Mouse (Mus musculus) C2C12 (cell line): ENCODE data around the gene Itgb5. TPM values are rescaled to one million over a fixed set of nuclear protein-coding genes. Genes with fewer than 3 reads are reported as not detected.

ENCODE experiments used
- H3K27me3 ChIP-seq: one replicate; pipeline ENCODE4 v1.6.1; 2011; ENCODE audit not compliant: control insufficient read depth, insufficient read depth, insufficient read length
- H3K36me3 ChIP-seq: one replicate; pipeline ENCODE4 v1.6.1; 2011; ENCODE audit not compliant: control insufficient read depth, insufficient read depth
- H3K4me3 ChIP-seq: one replicate; pipeline ENCODE4 v1.5.1; 2011; ENCODE audit warnings: mild to moderate bottlenecking, control low read depth; ENCODE audit not compliant: poor library complexity, insufficient read depth, severe bottlenecking
- H3K79me2 ChIP-seq: one replicate; pipeline ENCODE4 v1.6.1; 2011; ENCODE audit not compliant: control insufficient read depth, insufficient read depth
- H3K79me3 ChIP-seq: one replicate; pipeline ENCODE4 v1.6.1; 2011; ENCODE audit warnings: low read depth, control low read depth
- H3ac ChIP-seq: one replicate; pipeline ENCODE3; 2011; ENCODE audit warnings: low read depth; ENCODE audit not compliant: control insufficient read depth, insufficient read length
- CEBPB ChIP-seq: IDR thresholded peaks from one replicate; pipeline ENCODE4 v1.6.1; 2011; ENCODE audit warnings: low read depth, mild to moderate bottlenecking, control low read depth, moderate library complexity
- CTCF ChIP-seq: IDR thresholded peaks from one replicate; pipeline ENCODE4 v1.5.1; 2011; ENCODE audit not compliant: control insufficient read depth, insufficient read depth, insufficient read length
- FOSL1 ChIP-seq: IDR thresholded peaks from one replicate; pipeline ENCODE4 v1.8.0; 2011; ENCODE audit warnings: mild to moderate bottlenecking, low read length; ENCODE audit not compliant: poor library complexity, insufficient read depth, severe bottlenecking
- MAX ChIP-seq: IDR thresholded peaks from one replicate; pipeline ENCODE4 v1.6.1; 2011; ENCODE audit warnings: mild to moderate bottlenecking, control low read depth
- MYOD1 ChIP-seq: IDR thresholded peaks from one replicate; pipeline ENCODE4 v1.6.1; 2011; ENCODE audit warnings: low read depth; ENCODE audit not compliant: control insufficient read depth, insufficient read length
- MYOG ChIP-seq: IDR thresholded peaks from one replicate; pipeline ENCODE4 v1.6.1; 2011; ENCODE audit not compliant: control insufficient read depth, insufficient read length; ENCODE audit errors: extremely low read depth
- USF1 ChIP-seq: IDR thresholded peaks from one replicate; pipeline ENCODE4 v1.6.1; 2011; ENCODE audit warnings: low read depth, mild to moderate bottlenecking, control low read depth, moderate library complexity
- polyA plus RNA-seq: library from polyadenylated mRNA; unstranded; fragments of >200 nt; fragmentation: generic; extraction: Trizol; gene quantifications from one replicate; pipeline ENCODE4 v1.2.1, GENCODE M21; 2012; ENCODE audit warnings: missing spikeins

The Itgb5 gene
- polyA plus RNA-seq, 1 experiment, result 46.0 TPM

- TF ChIP-seq CEBPB, result no peak
- TF ChIP-seq CTCF, result no peak
- TF ChIP-seq USF1, result no peak
- H3K27me3 ChIP-seq, result no peaks in the 10 kb centered on the region
Observed at GRCm38 (mm10) chr16:33917390-33917789, 87.9 kb downstream of the Itgb5 start.

GRCm38 (mm10) chr16:33917926-33918325 is 88.5 kb downstream of the Itgb5 start:
- Histone ChIP-seq H3K36me3 (peaks cover 3% of the 10 kb centered on the region), H3ac (no peak overlapping the region), H3K4me3 (no peak overlapping the region), H3K79me2 (no peaks in the 10 kb centered on the region), H3K79me3 (no peaks in the 10 kb centered on the region), H3K27me3 (no peaks in the 10 kb centered on the region)
- TF ChIP-seq USF1 (no peak), MYOD1 (peak; percentile 68)

More at GRCm38 (mm10) chr16:33917390-33917789, 87.9 kb downstream of the Itgb5 start:
- Histone ChIP-seq H3ac (no peak overlapping the region), H3K79me3 (no peaks in the 10 kb centered on the region), H3K79me2 (no peaks in the 10 kb centered on the region), H3K4me3 (no peak overlapping the region), H3K36me3 (peaks cover 3% of the 10 kb centered on the region)

- no peak overlapping the region for H3ac ChIP-seq
- TF ChIP-seq MYOD1, result no peak
- no peaks in the 10 kb centered on the region for H3K27me3 ChIP-seq
- H3K79me2 ChIP-seq, result no peaks in the 10 kb centered on the region
- no peaks in the 10 kb centered on the region for H3K36me3 ChIP-seq
- H3K4me3 ChIP-seq, result no peak overlapping the region
- H3K79me3 ChIP-seq, result no peaks in the 10 kb centered on the region
Observed at GRCm38 (mm10) chr16:33921514-33921913, 92.0 kb downstream of the Itgb5 start.

- no peaks in the 10 kb centered on the region for H3K27me3 ChIP-seq
- H3ac ChIP-seq, result no peak overlapping the region
- no peaks in the 10 kb centered on the region for H3K79me3 ChIP-seq
- no peak for TF ChIP-seq FOSL1
- no peak for TF ChIP-seq USF1
- no peak for TF ChIP-seq CEBPB
- TF ChIP-seq MYOD1, result no peak
- no peak for TF ChIP-seq MYOG
- no peak for TF ChIP-seq MAX
- no peak for TF ChIP-seq CTCF
- no peak overlapping the region for H3K4me3 ChIP-seq
- H3K36me3 ChIP-seq, result no peaks in the 10 kb centered on the region
- H3K79me2 ChIP-seq, result no peaks in the 10 kb centered on the region
Observed at GRCm38 (mm10) chr16:33922111-33923000, 92.9 kb downstream of the Itgb5 start.

GRCm38 (mm10) chr16:33923001-33923316 is 93.5 kb downstream of the Itgb5 start:
- Histone ChIP-seq H3K79me3 (no peaks in the 10 kb centered on the region), H3K27me3 (no peaks in the 10 kb centered on the region), H3K79me2 (no peaks in the 10 kb centered on the region), H3ac (no peak overlapping the region), H3K4me3 (no peak overlapping the region), H3K36me3 (no peaks in the 10 kb centered on the region)
- TF ChIP-seq MAX (no peak), CEBPB (no peak), CTCF (no peak), MYOD1 (no peak), FOSL1 (no peak), MYOG (no peak), USF1 (no peak)

- Histone ChIP-seq H3K36me3 (no peaks in the 10 kb centered on the region), H3ac (no peak overlapping the region), H3K27me3 (no peaks in the 10 kb centered on the region), H3K79me3 (no peaks in the 10 kb centered on the region), H3K4me3 (no peak overlapping the region), H3K79me2 (no peaks in the 10 kb centered on the region)
- TF ChIP-seq FOSL1, result no peak
- no peak for TF ChIP-seq CTCF
- no peak for TF ChIP-seq MAX
- TF ChIP-seq MYOG, result no peak
- TF ChIP-seq USF1, result no peak
- TF ChIP-seq CEBPB, result no peak
Observed at GRCm38 (mm10) chr16:33923758-33924157, 94.3 kb downstream of the Itgb5 start.
